Mouse (Mus musculus) forebrain, embryonic 10.5 days (tissue): ENCODE measurements around the gene Asb16. TPM values are rescaled to one million over a fixed set of nuclear protein-coding genes. Genes with fewer than 3 reads are reported as not detected.

Source experiments
- DNase-seq: peaks from one replicate; pipeline ENCODE4 v3.0.0-alpha.2; 2017; ENCODE audit warnings: low spot score; ENCODE audit errors: extremely low spot score
- H3K27ac ChIP-seq: fragments of 300-500 bp; sonication (generic); 2 replicates; pipeline ENCODE4 v1.5.1; 2016; ENCODE audit warnings: mild to moderate bottlenecking
- H3K27me3 ChIP-seq: fragments of 300-500 bp; sonication (generic); 2 replicates; pipeline ENCODE4 v1.6.1; 2016; ENCODE audit warnings: mild to moderate bottlenecking; ENCODE audit not compliant: poor library complexity, severe bottlenecking
- H3K36me3 ChIP-seq: fragments of 300-500 bp; sonication (generic); replicated peaks from 2 replicates; pipeline ENCODE4 v1.6.1; 2016; ENCODE audit warnings: mild to moderate bottlenecking, moderate library complexity
- H3K4me1 ChIP-seq: fragments of 300-500 bp; sonication (generic); 2 replicates; pipeline ENCODE4 v1.6.1; 2016
- H3K4me3 ChIP-seq: fragments of 300-500 bp; sonication (generic); 2 replicates; pipeline ENCODE4 v1.5.1; 2016; ENCODE audit warnings: mild to moderate bottlenecking, moderate library complexity
- H3K9me3 ChIP-seq: fragments of 300-500 bp; sonication (generic); 2 replicates; pipeline ENCODE4 v1.6.1; 2016; ENCODE audit warnings: mild to moderate bottlenecking, moderate library complexity
- WGBS: fragments of 180-500 bp; shearing (Covaris S2); methylation state at CpG from one replicate; pipeline ENCODE4 v1.1.7; 2016; 5-methylcytosine and 5-hydroxymethylcytosine counted together
- polyA plus RNA-seq: library from polyadenylated mRNA; unstranded; fragments of >200 nt; fragmentation: Nextera tagmentation; extraction: Ambion mirVana; gene quantifications from 2 replicates; pipeline ENCODE4 v1.2.1, GENCODE M21; 2016

The Asb16 gene
- polyA plus RNA-seq, 1 experiment from 2014 or later = 0.06 TPM

DNA sequence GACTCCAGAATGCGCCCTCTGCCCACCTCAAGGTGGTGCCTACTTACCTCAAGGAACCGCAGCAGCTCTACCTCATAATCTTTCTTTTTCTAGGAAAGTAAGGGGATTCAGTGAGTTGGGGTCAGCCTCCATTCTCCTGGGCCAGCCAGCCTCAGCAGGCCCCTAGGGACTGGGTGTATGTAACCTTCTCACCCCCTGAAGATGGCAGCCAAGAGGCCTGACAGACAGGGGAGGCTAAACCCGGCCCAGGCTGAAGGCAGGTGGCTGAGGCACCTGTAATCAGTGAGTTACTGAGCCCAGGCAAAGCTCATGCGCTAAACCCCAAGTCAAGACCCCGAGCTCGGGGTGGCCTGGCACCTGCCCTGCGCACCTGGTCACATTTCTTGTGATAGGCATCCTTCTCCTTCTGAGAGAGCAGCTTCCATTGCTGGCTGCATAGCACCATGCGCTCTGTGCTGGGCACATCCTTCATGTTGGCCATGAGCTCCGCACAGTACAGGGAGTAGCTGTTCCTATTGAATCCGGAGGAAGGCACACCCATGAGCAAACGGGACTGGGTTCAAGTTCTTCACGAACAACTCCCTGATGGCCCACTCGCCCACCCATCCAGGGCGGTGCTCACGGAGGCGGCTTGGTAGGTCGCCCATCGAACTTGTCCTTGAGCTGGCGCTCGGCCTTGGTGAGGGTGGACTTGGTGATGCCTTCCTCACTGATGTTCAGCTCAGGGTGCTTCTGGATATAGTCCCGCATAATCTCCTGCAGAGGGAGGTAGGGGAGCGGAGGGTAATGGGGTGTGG, 41.5 kb downstream of the Asb16 start:
- DNase-seq = no peak
- H3K4me3 ChIP-seq = peak overlapping the region; percentile 54
- WGBS = 88% methylated on average over 22 of the region's 22 CpGs

DNA sequence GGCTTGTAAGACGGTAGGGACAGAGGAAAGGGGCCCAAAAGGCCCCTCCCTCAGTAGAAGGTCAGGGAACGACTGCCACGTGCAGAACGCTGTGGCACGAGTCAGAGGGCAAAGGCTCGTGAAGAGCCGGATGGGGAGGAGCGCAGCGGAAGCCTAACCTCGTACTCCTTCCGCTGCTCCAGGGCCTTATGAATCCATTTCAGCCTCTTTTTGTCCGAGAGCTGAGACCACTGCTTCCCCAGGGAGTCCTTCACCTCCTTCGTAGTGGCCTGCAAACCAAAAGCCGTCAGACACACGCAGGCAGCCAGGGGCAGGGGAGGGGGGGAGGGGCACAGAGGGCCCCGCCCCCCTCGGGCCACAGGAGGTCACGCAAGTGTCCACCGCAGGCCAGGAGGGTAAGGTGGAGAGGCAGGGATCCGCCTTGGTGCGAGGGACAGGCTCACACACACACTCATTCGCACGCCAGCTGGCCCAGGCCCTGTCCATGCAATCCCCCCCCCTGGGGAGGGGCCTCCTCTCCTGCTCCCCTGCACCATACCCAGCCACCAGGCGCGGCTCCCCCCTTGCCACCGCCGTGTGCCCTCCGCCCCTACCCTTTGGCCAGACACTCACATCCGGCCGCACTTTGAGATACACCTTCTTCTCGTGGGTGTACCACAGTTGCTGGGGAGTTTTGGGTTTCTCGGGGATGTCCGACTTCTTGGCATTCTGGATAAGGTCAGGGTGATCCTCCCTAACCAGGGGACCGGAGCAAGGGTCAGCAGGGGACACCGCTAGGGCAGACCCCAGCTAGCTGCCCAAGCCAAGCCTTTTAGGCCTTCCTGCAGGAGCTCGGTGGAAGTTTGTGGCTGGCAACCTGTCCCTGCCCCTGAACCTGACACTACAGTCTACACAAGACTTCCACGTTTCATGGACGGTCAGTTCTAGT, 42.5 kb downstream of the Asb16 start:
- peak overlapping the region; percentile 65; the same call in 1 of the 2 replicates for H3K27ac ChIP-seq
- no peak for DNase-seq
- peaks cover 96% of the 10 kb centered on the region for H3K36me3 ChIP-seq
- peak overlapping the region; percentile 54 for H3K4me3 ChIP-seq
- no peaks in the 10 kb centered on the region for H3K27me3 ChIP-seq
- WGBS = 43% methylated on average over 38 of the region's 38 CpGs
- peaks cover 66% of the 10 kb centered on the region for H3K4me1 ChIP-seq
- H3K9me3 ChIP-seq = no peaks in the 10 kb centered on the region

More for the DNA sequence above, 41.5 kb downstream of the Asb16 start:
- Histone ChIP-seq H3K4me1 (peaks cover 62% of the 10 kb centered on the region), H3K27ac (peak overlapping the region; percentile 81), H3K9me3 (no peaks in the 10 kb centered on the region), H3K36me3 (peaks cover 98% of the 10 kb centered on the region), H3K27me3 (no peaks in the 10 kb centered on the region)

- 80% methylated on average over 4 of the region's 4 CpGs for WGBS
- Histone ChIP-seq H3K9me3 (no peaks in the 10 kb centered on the region), H3K27ac (no peak overlapping the region), H3K27me3 (no peaks in the 10 kb centered on the region), H3K4me1 (peaks cover 70% of the 10 kb centered on the region), H3K4me3 (no peak overlapping the region), H3K36me3 (peaks cover 86% of the 10 kb centered on the region)
- no peak for DNase-seq
Observed at GRCm38 (mm10) chr11:102311966-102312365, 43.4 kb downstream of the Asb16 start.

GRCm38 (mm10) chr11:102312586-102312985, 44.0 kb downstream of the Asb16 start:
- H3K9me3 ChIP-seq = no peaks in the 10 kb centered on the region
- 86% methylated on average over 6 of the region's 6 CpGs for WGBS
- no peaks in the 10 kb centered on the region for H3K27me3 ChIP-seq
- H3K27ac ChIP-seq = no peak overlapping the region
- H3K36me3 ChIP-seq = peaks cover 80% of the 10 kb centered on the region
- peaks cover 70% of the 10 kb centered on the region for H3K4me1 ChIP-seq
- DNase-seq = no peak
- H3K4me3 ChIP-seq = no peak overlapping the region

DNA sequence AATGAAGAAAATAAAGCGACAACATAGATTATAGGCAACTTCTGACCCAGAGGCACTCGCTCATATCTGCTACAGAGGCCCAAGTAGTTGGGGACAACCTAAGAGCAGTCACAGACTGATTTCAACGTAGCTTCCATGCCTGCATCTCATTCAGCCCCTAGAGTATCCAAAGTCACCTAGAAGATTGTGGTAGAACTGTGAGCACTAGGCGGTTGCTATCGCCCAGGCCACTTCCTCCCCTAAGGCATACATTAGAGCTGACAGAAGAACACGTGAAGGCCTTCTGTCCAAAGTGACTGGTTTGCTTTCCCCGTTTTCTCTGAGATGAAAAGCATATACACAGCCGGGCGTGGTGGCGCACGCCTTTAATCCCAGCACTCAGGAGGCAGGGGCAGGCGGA, 45.8 kb downstream of the Asb16 start:
- DNase-seq = no peak
- no peaks in the 10 kb centered on the region for H3K9me3 ChIP-seq
- H3K27ac ChIP-seq = no peak overlapping the region
- H3K36me3 ChIP-seq = peaks cover 64% of the 10 kb centered on the region
- H3K27me3 ChIP-seq = no peaks in the 10 kb centered on the region
- H3K4me3 ChIP-seq = no peak overlapping the region
- 89% methylated on average over 12 of the region's 12 CpGs for WGBS
- peaks cover 60% of the 10 kb centered on the region for H3K4me1 ChIP-seq

GRCm38 (mm10) chr11:102315690-102316571, 47.4 kb downstream of the Asb16 start:
- WGBS = 18% methylated on average over 14 of the region's 14 CpGs
- peaks cover 58% of the 10 kb centered on the region for H3K4me1 ChIP-seq

GRCm38 (mm10) chr11:102316572-102317297, 48.2 kb downstream of the Asb16 start:
- under 1% methylated on average over 76 of the region's 80 CpGs for WGBS

More at GRCm38 (mm10) chr11:102315690-102316571, 47.4 kb downstream of the Asb16 start:
- peak overlapping the region; percentile 100 for H3K4me3 ChIP-seq
- H3K9me3 ChIP-seq = no peaks in the 10 kb centered on the region
- DNase-seq = no peak
- H3K36me3 ChIP-seq = peaks cover 48% of the 10 kb centered on the region
- H3K27me3 ChIP-seq = no peaks in the 10 kb centered on the region
- peak overlapping the region; percentile 100 for H3K27ac ChIP-seq

DNA sequence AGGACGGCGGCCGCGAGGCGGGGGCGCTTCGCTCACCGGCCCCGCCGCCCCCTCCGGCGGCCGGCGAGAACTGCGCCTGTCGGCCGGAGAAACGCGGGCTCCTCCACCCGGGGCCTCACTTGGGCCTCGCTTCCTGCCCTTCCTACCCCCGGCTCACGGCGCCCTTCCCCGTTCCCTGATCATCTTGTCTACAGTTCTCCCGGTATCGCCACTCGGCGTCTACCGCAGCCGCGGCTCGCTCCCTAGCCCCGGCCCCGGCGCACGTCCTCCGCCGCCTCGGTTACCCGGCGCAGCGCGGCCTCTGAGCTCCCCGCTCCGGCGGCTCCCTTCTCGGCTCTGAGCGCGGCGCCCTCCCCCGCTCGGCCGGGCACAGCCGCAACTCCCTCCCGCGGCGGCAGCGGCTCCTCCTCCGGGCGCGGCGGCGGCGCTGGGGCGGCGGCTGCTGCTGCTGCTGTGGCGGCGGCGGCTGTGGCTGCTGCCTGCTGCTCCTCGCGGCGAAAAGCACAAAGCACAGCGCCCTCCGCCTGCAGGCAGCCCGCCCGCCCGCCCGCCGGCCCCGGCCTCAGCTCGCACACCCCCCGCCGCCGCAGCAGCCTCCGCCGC, 48.9 kb downstream of the Asb16 start:
- Histone ChIP-seq H3K4me1 (peaks cover 44% of the 10 kb centered on the region), H3K9me3 (no peaks in the 10 kb centered on the region), H3K36me3 (peaks cover 34% of the 10 kb centered on the region), H3K4me3 (peak overlapping the region; percentile 100), H3K27me3 (no peaks in the 10 kb centered on the region), H3K27ac (peak overlapping the region; percentile 100)
- under 1% methylated on average over 70 of the region's 87 CpGs for WGBS
- DNase-seq = peak; percentile 66

More at GRCm38 (mm10) chr11:102316572-102317297, 48.2 kb downstream of the Asb16 start:
- H3K9me3 ChIP-seq = no peaks in the 10 kb centered on the region
- H3K4me3 ChIP-seq = peak overlapping the region; percentile 100
- H3K4me1 ChIP-seq = peaks cover 50% of the 10 kb centered on the region
- peak overlapping the region; percentile 100 for H3K27ac ChIP-seq
- peaks cover 40% of the 10 kb centered on the region for H3K36me3 ChIP-seq
- DNase-seq = peak; percentile 80
- H3K27me3 ChIP-seq = no peaks in the 10 kb centered on the region

GRCm38 (mm10) chr11:102317901-102318575, 49.5 kb downstream of the Asb16 start:
- Histone ChIP-seq H3K36me3 (peaks cover 27% of the 10 kb centered on the region), H3K27me3 (no peaks in the 10 kb centered on the region), H3K9me3 (no peaks in the 10 kb centered on the region), H3K27ac (peak overlapping the region; percentile 100), H3K4me3 (peak overlapping the region; percentile 100), H3K4me1 (peaks cover 40% of the 10 kb centered on the region)
- peak; percentile 73 for DNase-seq
- under 1% methylated on average over 57 of the region's 77 CpGs for WGBS

DNA sequence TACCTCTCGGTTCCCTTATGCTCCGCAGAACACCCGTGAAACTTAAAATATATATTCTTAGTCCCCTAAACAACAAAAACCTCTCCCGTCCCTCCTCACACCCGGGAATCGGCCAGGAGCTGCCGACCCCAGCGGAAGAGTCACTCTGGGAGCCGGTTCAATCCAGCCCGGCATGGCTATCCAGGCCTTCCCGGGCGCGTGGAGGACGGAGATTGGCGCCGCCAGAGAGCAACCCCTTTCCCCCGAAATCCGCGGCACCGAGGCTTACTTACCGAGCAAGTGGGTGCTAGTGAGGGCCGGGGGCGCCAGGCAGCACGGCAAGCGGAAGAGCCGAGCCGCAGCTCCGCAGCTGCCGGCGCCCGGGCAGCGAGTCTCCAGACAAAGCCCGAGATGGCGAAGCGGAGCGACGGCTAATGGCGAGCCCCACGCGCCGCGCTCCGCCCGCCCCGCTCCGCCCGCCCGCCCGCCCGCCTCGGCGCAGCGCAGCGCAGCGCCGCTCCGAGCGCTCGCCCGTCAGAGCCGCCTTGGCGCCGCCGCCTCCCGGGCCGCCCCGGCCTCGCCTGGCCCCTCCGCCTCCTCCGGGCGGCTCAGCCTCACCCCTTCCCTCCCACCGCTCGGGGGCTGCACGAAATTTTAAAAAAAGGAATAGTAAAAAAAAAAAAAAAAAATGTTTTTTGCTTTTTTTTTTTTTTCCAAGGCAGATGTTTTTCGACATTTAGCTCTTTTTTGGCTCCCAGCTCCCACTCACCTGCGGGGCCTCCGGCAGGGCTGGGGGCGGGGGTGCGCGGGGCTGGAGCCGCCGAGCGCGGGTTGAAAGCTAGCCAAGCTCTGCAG, 50.2 kb downstream of the Asb16 start:
- under 1% methylated on average over 80 of the region's 84 CpGs for WGBS
- Histone ChIP-seq H3K36me3 (peaks cover 20% of the 10 kb centered on the region), H3K27me3 (no peaks in the 10 kb centered on the region), H3K4me3 (peak overlapping the region; percentile 100), H3K4me1 (peaks cover 36% of the 10 kb centered on the region), H3K9me3 (no peaks in the 10 kb centered on the region), H3K27ac (peak overlapping the region; percentile 100)
- DNase-seq = peak; percentile 74
